Mouse (Mus musculus) frontal cortex, adult 2 months (tissue): ENCODE results near the gene Nrxn1. TPM values are rescaled to one million over a fixed set of nuclear protein-coding genes. Genes with fewer than 3 reads are reported as not detected.

Experiments used
- DNase-seq, 2 experiments: peaks; one replicate each; pipeline ENCODE4 v3.0.0; 2022; ENCODE audit warnings: low spot score in 1 of 2; ENCODE audit errors: extremely low spot score in 1 of 2
- polyA plus RNA-seq: library from polyadenylated mRNA; depleted of rRNA; stranded (reverse); fragments of >200 nt; gene quantifications from 2 replicates; pipeline ENCODE4 v1.2.3, GENCODE M21; 2012; rRNA removed

The Nrxn1 gene
- 172 and 196 TPM in 2 replicates for polyA plus RNA-seq

GRCm38 (mm10) chr17:91093042-91093080, at the start of gene Nrxn1:
TSS of gene Nrxn1 (minus strand) at chr17:91093071.
- DNase-seq: no peak

GRCm38 (mm10) chr17:91136859-91137258, 44.0 kb upstream of the Nrxn1 start:
- peak in 1 of 2 experiments; percentile 7 for DNase-seq

GRCm38 (mm10) chr17:91112880-91113628, 20.2 kb upstream of the Nrxn1 start:
- no peak for DNase-seq

- DNase-seq: no peak
Measured at GRCm38 (mm10) chr17:91112085-91112484, 19.2 kb upstream of the Nrxn1 start.

GRCm38 (mm10) chr17:91093081-91093875, 407 bp upstream of the Nrxn1 start:
- DNase-seq: peak; percentile 43 to 46

GRCm38 (mm10) chr17:91092421-91093041, 340 bp downstream of the Nrxn1 start:
- peak; percentile 82 to 89 for DNase-seq

GRCm38 (mm10) chr17:91090631-91091030, 2.2 kb downstream of the Nrxn1 start:
- DNase-seq: peak in 1 of 2 experiments; percentile 48

GRCm38 (mm10) chr17:91088991-91089390, 3.9 kb downstream of the Nrxn1 start:
- DNase-seq: no peak

- DNase-seq: no peak
Measured at GRCm38 (mm10) chr17:91088037-91088715, 4.7 kb downstream of the Nrxn1 start.

GRCm38 (mm10) chr17:91086412-91086811, 6.5 kb downstream of the Nrxn1 start:
- DNase-seq: no peak

- DNase-seq: no peak
Measured at GRCm38 (mm10) chr17:91085416-91085815, 7.5 kb downstream of the Nrxn1 start.

- no peak for DNase-seq
Measured at GRCm38 (mm10) chr17:91079096-91079495, 13.8 kb downstream of the Nrxn1 start.

- DNase-seq: no peak
Measured at GRCm38 (mm10) chr17:91074780-91075179, 18.1 kb downstream of the Nrxn1 start.

- no peak for DNase-seq
Measured at GRCm38 (mm10) chr17:91033466-91033865, 59.4 kb downstream of the Nrxn1 start.

GRCm38 (mm10) chr17:91025061-91025623, 67.7 kb downstream of the Nrxn1 start:
- no peak for DNase-seq

- DNase-seq: no peak
Measured at GRCm38 (mm10) chr17:91007385-91008089, 85.3 kb downstream of the Nrxn1 start.

- DNase-seq: no peak
Measured at GRCm38 (mm10) chr17:91000389-91000788, 92.5 kb downstream of the Nrxn1 start.

GRCm38 (mm10) chr17:90999667-91000154, 93.2 kb downstream of the Nrxn1 start:
- peak; percentile 22 to 46 for DNase-seq

GRCm38 (mm10) chr17:90997714-90998113, 95.2 kb downstream of the Nrxn1 start:
- no peak for DNase-seq

- no peak for DNase-seq
Measured at GRCm38 (mm10) chr17:90995436-90995835, 97.4 kb downstream of the Nrxn1 start.
